Mouse (Mus musculus): ENCODE data around the gene Rac2.

DNA sequence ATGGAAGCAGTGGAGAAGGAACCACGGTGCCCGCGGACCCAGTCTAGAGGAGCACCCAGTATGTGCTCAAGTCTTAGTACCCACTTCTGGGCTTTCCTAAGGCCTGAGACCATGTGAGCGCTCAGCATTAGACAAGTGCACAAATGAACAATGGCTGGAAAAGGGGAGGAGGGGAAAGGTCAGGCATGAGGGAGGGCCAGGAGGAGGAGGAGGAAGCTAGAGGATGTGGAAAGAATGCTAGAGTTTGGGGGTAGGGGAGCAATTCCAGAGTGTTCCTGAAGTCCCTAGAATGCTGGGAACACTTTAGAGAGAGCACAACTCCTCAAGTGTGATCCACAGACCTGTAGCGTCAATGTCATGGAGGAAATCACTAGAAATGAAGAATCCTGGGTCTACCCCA lies 48.4 kb downstream of the Rac2 start:
- TF ChIP-seq POLR2A (IDR thresholded peaks at IDR 0.05; ENCODE audit: insufficient read depth, low read depth, low read length) (no peak), CTCF (IDR thresholded peaks at IDR 0.05; ENCODE audit: insufficient read depth, low read depth, low read length) (no peak)
